Mouse (Mus musculus) CH12.LX (cell line): ENCODE data around the gene Otoa. TPM values are rescaled to one million over a fixed set of nuclear protein-coding genes. Genes with fewer than 3 reads are reported as not detected.
A peak's percentile ranks its signal among the peaks of the same experiment; 100 is the strongest.

Experiments used
- DNase-seq: peaks from one replicate; pipeline ENCODE4 v3.0.0-alpha.2; 2013; ENCODE audit errors: extremely low read depth
- H3K27ac ChIP-seq: 2 replicates; pipeline ENCODE4 v1.5.1; 2012; ENCODE audit warnings: low read depth, mild to moderate bottlenecking, control low read depth, moderate library complexity; ENCODE audit not compliant: insufficient read depth
- H3K27me3 ChIP-seq: replicated peaks from 2 replicates; pipeline ENCODE3; 2012; ENCODE audit warnings: inconsistent platforms
- H3K36me3 ChIP-seq, 2 experiments: replicated peaks in 1 of 2; 2 replicates each; pipeline versions ENCODE3 to v1.6.1; 2012; ENCODE audit warnings: inconsistent platforms in 1 of 2, low read length in 1 of 2, mild to moderate bottlenecking in 1 of 2, mixed read lengths in 1 of 2, moderate library complexity in 1 of 2; ENCODE audit not compliant: control insufficient read depth in 1 of 2, insufficient read depth in 1 of 2
- H3K4me1 ChIP-seq, 2 experiments: 2 replicates each; pipeline ENCODE4 v1.6.1; 2012; ENCODE audit warnings: inconsistent platforms in 1 of 2, moderate library complexity in 1 of 2; ENCODE audit not compliant: insufficient read depth in 2 of 2, control insufficient read depth in 1 of 2
- H3K4me2 ChIP-seq: 2 replicates; pipeline ENCODE4 v1.6.1; 2012; ENCODE audit warnings: low read depth, mild to moderate bottlenecking, control low read depth; ENCODE audit not compliant: poor library complexity, insufficient read depth, severe bottlenecking
- H3K4me3 ChIP-seq, 3 experiments: fragments of 150-350 bp in 1 of 3; sonication (generic) in 1 of 3; replicated peaks in 1 of 3; 2 replicates each; pipeline versions ENCODE3 to v1.5.1; 2011 to 2012; ENCODE audit warnings: low read depth in 2 of 3, low read length in 2 of 3, mild to moderate bottlenecking in 2 of 3, moderate library complexity in 2 of 3, control low read depth in 1 of 3, improper control_type of control experiment in 1 of 3, inconsistent platforms in 1 of 3, mixed read lengths in 1 of 3; ENCODE audit not compliant: poor library complexity in 1 of 3
- H3K79me2 ChIP-seq: replicated peaks from 2 replicates; pipeline ENCODE4 v1.6.1; 2012; ENCODE audit warnings: mild to moderate bottlenecking, moderate library complexity; ENCODE audit not compliant: control insufficient read depth, poor library complexity, insufficient read depth, severe bottlenecking; ENCODE audit errors: extremely low read depth
- H3K9ac ChIP-seq: 2 replicates; pipeline ENCODE4 v1.6.1; 2012; ENCODE audit warnings: low read depth, mild to moderate bottlenecking, control low read depth, moderate library complexity; ENCODE audit not compliant: insufficient read depth
- H3K9me3 ChIP-seq: replicated peaks from 2 replicates; pipeline ENCODE3; 2012; ENCODE audit warnings: low read length, inconsistent platforms, mixed read lengths
- BHLHE40 ChIP-seq: IDR thresholded peaks from 2 replicates; pipeline ENCODE4 v1.6.1; 2011; ENCODE audit warnings: mild to moderate bottlenecking, low read depth, low read length, improper control_type of control experiment
- CHD1 ChIP-seq: IDR thresholded peaks from 2 replicates; pipeline ENCODE4 v1.6.1; 2012; ENCODE audit warnings: low read depth, low read length, improper control_type of control experiment, inconsistent platforms
- CHD2 ChIP-seq: IDR thresholded peaks from 2 replicates; pipeline ENCODE4 v1.6.1; 2011; ENCODE audit warnings: low read length, improper control_type of control experiment
- CTCF ChIP-seq, 2 experiments: IDR thresholded peaks in 1 of 2; conservative IDR thresholded peaks in 1 of 2; 2 replicates each; pipeline ENCODE4 v1.5.1; 2011 to 2012; ENCODE audit warnings: low read depth in 2 of 2, low read length in 2 of 2, improper control_type of control experiment in 1 of 2, inconsistent platforms in 1 of 2, mild to moderate bottlenecking in 1 of 2, moderate library complexity in 1 of 2
- ELF1 ChIP-seq: IDR thresholded peaks from 2 replicates; pipeline ENCODE4 v1.6.1; 2014; ENCODE audit warnings: low read depth, mild to moderate bottlenecking, inconsistent platforms, low read length, improper control_type of control experiment
- ETS1 ChIP-seq: conservative IDR thresholded peaks from 2 replicates; pipeline ENCODE4 v1.6.1; 2012; ENCODE audit warnings: low read depth, mild to moderate bottlenecking, inconsistent platforms, low read length, improper control_type of control experiment, moderate library complexity
- IRF4 ChIP-seq: IDR thresholded peaks from 2 replicates; pipeline ENCODE4 v1.6.1; 2014; ENCODE audit warnings: low read depth, mild to moderate bottlenecking, inconsistent platforms, low read length, improper control_type of control experiment
- KAT2A ChIP-seq: IDR thresholded peaks from 2 replicates; pipeline ENCODE4 v1.6.1; 2012; ENCODE audit warnings: low read length, improper control_type of control experiment, inconsistent platforms; ENCODE audit not compliant: insufficient replicate concordance
- MAFK ChIP-seq: IDR thresholded peaks from 2 replicates; pipeline ENCODE4 v1.6.1; 2011; ENCODE audit warnings: low read length, improper control_type of control experiment; ENCODE audit not compliant: insufficient replicate concordance
- MAX ChIP-seq: IDR thresholded peaks from 2 replicates; pipeline ENCODE4 v1.6.1; 2011; ENCODE audit warnings: low read length, improper control_type of control experiment
- MAZ ChIP-seq: IDR thresholded peaks from 2 replicates; pipeline ENCODE4 v1.6.1; 2012; ENCODE audit warnings: low read depth, mild to moderate bottlenecking, inconsistent platforms, low read length, improper control_type of control experiment, moderate library complexity
- MXI1 ChIP-seq: IDR thresholded peaks from 2 replicates; pipeline ENCODE4 v1.6.1; 2011; ENCODE audit warnings: mild to moderate bottlenecking, low read depth, low read length, improper control_type of control experiment
- MYC ChIP-seq: IDR thresholded peaks from 2 replicates; pipeline ENCODE4 v1.6.1; 2011; ENCODE audit warnings: low read depth, mild to moderate bottlenecking, improper control_type of control experiment, low read length
- PAX5 ChIP-seq: IDR thresholded peaks from 2 replicates; pipeline ENCODE4 v1.6.1; 2012; ENCODE audit warnings: low read length, inconsistent platforms, mixed read lengths
- POLR2A ChIP-seq: IDR thresholded peaks from 2 replicates; pipeline ENCODE4 v1.6.1; 2011; ENCODE audit warnings: low read depth, mild to moderate bottlenecking, improper control_type of control experiment, low read length
- RCOR1 ChIP-seq: conservative IDR thresholded peaks from 2 replicates; pipeline ENCODE4 v1.6.1; 2012; ENCODE audit warnings: low read depth, mild to moderate bottlenecking, inconsistent platforms, low read length, improper control_type of control experiment
- SIN3A ChIP-seq: IDR thresholded peaks from 2 replicates; pipeline ENCODE4 v1.6.1; 2012; ENCODE audit warnings: low read length, improper control_type of control experiment, inconsistent platforms
- TBP ChIP-seq: conservative IDR thresholded peaks from 2 replicates; pipeline ENCODE4 v1.6.1; 2011; ENCODE audit warnings: low read depth, low read length, improper control_type of control experiment
- TCF12 ChIP-seq: IDR thresholded peaks from 2 replicates; pipeline ENCODE4 v1.6.1; 2014; ENCODE audit warnings: low read depth, mild to moderate bottlenecking, inconsistent platforms, low read length, improper control_type of control experiment
- USF1 ChIP-seq: IDR thresholded peaks from 2 replicates; pipeline ENCODE4 v1.6.1; 2014; ENCODE audit warnings: low read depth, mild to moderate bottlenecking, inconsistent platforms, low read length, improper control_type of control experiment
- ZKSCAN1 ChIP-seq: IDR thresholded peaks from 2 replicates; pipeline ENCODE4 v1.6.1; 2012; ENCODE audit warnings: low read depth, inconsistent platforms, low read length, improper control_type of control experiment, borderline replicate concordance
- ZMIZ1 ChIP-seq: IDR thresholded peaks from 2 replicates; pipeline ENCODE4 v1.6.1; 2012; ENCODE audit warnings: low read depth, mild to moderate bottlenecking, inconsistent platforms, low read length, improper control_type of control experiment
- ZNF384 ChIP-seq: IDR thresholded peaks from 2 replicates; pipeline ENCODE4 v1.6.1; 2012; ENCODE audit warnings: low read depth, low read length, improper control_type of control experiment, inconsistent platforms
- dilution Hi-C: fragments of 300-500 bp; cut with MboI; formaldehyde crosslinking; loops from 2 replicates; pipeline ENCODE4 v1.14.3; 2020; ENCODE audit warnings: low sequenced_read_pairs; ENCODE audit not compliant: extremely low pct_unique_long_range_greater_than_20kb, extremely low pct_ligation_motif_present
- in situ Hi-C: fragments of 300-500 bp; cut with MboI; formaldehyde crosslinking; loops from 3 replicates; pipeline ENCODE4 v1.14.3; 2019; ENCODE audit warnings: low sequenced_read_pairs, low pct_ligation_motif_present, low pct_unique_long_range_greater_than_20kb, mixed read lengths
- polyA plus RNA-seq: library from polyadenylated mRNA; unstranded; fragments of >175 nt; gene quantifications from 2 replicates; pipeline ENCODE4 v1.2.1, GENCODE M21; 2012; ENCODE audit warnings: low read depth; ENCODE audit not compliant: insufficient read length
- total RNA-seq, 2 experiments: library from RNA; depleted of rRNA; stranded (reverse); fragments of 300-350 nt in 1 of 2; fragments of >200 nt in 1 of 2; gene quantifications; 2 replicates each; pipeline ENCODE4 v1.2.3; 2012 to 2014

The Otoa gene
- total and polyA plus RNA-seq, 3 experiments = 0.08 TPM; not detected in 2

DNA sequence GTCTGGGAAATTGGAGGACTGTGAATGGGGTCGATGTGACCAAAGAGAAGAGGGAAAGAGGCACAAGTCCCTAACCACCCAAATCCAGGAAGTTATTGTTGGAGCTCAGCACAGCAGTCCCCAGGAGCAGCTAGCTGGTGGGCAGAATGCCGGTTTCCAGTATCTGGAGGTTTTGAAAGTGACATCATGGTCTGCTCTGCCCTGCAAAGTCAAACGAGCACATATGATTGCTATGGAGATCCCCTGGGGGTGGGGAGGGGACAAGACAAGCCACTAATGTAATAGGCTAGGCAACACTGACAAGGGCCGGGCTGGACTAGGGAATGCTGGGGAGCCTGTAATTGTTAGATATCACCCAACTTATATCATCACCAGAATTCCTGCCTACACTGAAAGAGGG lies 4.0 kb downstream of the Otoa start:
- no peaks in the 10 kb centered on the region for H3K27me3 ChIP-seq
- peaks cover 0 to 3% of the 10 kb centered on the region in 2 experiments for H3K36me3 ChIP-seq
- no peak overlapping the region for H3K27ac ChIP-seq
- H3K9ac ChIP-seq = no peak overlapping the region
- no peaks in the 10 kb centered on the region for H3K79me2 ChIP-seq
- in situ Hi-C loops (no loop called here), dilution Hi-C loops (no loop called here)
- no peaks in the 10 kb centered on the region for H3K9me3 ChIP-seq
- TF ChIP-seq CHD2 (no peak), USF1 (no peak), TBP (no peak), CHD1 (no peak), POLR2A (no peak), MAFK (no peak), KAT2A (no peak), PAX5 (no peak), MAX (no peak), ZMIZ1 (no peak), ZNF384 (no peak), BHLHE40 (no peak), IRF4 (no peak), ETS1 (no peak), MYC (no peak), TCF12 (no peak), RCOR1 (no peak), ELF1 (no peak), MXI1 (no peak), MAZ (no peak)
- H3K4me2 ChIP-seq = no peak overlapping the region
- DNase-seq = no peak
- H3K4me1 ChIP-seq = peaks cover 0 to 5% of the 10 kb centered on the region in 2 experiments; a peak in 2 of 4 replicates
- no peak overlapping the region for H3K4me3 ChIP-seq

DNA sequence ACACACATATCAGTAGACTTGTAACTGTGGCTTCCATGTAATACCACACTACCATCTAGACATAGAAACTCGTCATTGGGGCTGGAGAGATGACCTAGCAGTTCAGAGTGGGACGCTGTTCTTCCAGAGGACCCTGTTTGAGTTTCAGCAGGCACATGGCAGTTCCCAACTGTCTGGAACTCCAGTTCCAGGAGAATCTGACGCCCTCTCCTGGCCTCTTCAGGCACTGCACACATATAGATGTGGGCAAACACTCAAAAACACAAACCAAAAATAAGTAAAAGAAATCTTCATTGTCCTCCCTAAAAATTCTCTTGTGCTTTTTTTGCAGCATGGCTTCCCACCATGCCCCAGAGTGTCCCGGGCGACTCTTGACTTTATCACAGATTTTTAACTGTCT lies 7.3 kb downstream of the Otoa start:
- Histone ChIP-seq H3K36me3 (no peaks in the 10 kb centered on the region), H3K4me1 (peaks cover 0 to 5% of the 10 kb centered on the region in 2 experiments; a peak in 2 of 4 replicates), H3K9ac (no peak overlapping the region), H3K27me3 (no peaks in the 10 kb centered on the region), H3K79me2 (no peaks in the 10 kb centered on the region), H3K9me3 (no peaks in the 10 kb centered on the region), H3K4me3 (no peak overlapping the region), H3K27ac (no peak overlapping the region), H3K4me2 (no peak overlapping the region)
- in situ Hi-C loops (no loop called here), dilution Hi-C loops (no loop called here)
- no peak for TF ChIP-seq SIN3A
- TF ChIP-seq ZKSCAN1 = no peak
- TF ChIP-seq CTCF (conservative IDR thresholded peaks at IDR 0.05 in 1 of 2, IDR thresholded peaks at IDR 0.05 in 1 of 2; ENCODE audit: low read depth in 2 of 2, low read length in 2 of 2) = peak in 1 of 2 experiments; percentile 44; a peak in 3 of 4 replicates
- no peak for DNase-seq
